Mouse (Mus musculus): Measurements from ENCODE around the gene Nlrp9c.
"Not testable (repeated sequence)": the region's sequence is repeated elsewhere in the genome, so short reads cannot be mapped to it uniquely, and the experiment has no call there.

DNA sequence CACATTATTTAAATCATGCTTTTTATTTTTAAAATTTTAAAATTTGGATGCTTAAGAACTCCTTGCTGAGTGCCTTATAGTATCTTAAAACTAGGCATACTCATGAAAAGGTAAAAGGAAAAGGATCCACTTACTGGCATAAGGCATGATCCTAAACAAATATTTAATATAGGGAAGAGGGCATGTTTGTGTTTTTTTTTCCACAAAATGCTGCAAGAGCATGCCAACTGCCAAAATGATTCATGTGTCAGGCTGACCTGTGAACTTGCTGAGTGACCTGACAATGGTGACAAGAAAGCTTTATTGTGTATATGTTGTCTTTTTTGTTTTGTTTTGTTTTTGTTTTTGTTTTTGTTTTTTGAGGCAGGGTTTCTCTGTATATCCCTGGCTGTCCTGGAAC is 53.3 kb downstream of the Nlrp9c start:
- not testable (repeated sequence) for TF ChIP-seq POLR2A (IDR thresholded peaks at IDR 0.05; ENCODE audit: borderline replicate concordance, control insufficient read depth, low read depth, low read length); CTCF (IDR thresholded peaks at IDR 0.05; ENCODE audit: control insufficient read depth, insufficient read depth, low read length)
